Mouse (Mus musculus) adrenal gland, postnatal 36 days (tissue): ENCODE measurements at regions not wholly inside any gene's neighbourhood (a gene's known extent, or its start where the extent isn't known, plus 50 kb on each side); places are given as distances from the start of the nearest gene placed in this dataset.

Experiments used
- DNase-seq, 2 experiments: peaks; one replicate each; pipeline ENCODE4 v3.0.0; 2021; ENCODE audit warnings: mixed read lengths in 1 of 2

GRCm38 (mm10) chr10:43791525-43792021 lies 110.0 kb downstream of the Qrsl1 start:
- DNase-seq = no peak

- no peak for DNase-seq
Observed at GRCm38 (mm10) chr10:43792618-43793017, 108.9 kb downstream of the Qrsl1 start.

DNA sequence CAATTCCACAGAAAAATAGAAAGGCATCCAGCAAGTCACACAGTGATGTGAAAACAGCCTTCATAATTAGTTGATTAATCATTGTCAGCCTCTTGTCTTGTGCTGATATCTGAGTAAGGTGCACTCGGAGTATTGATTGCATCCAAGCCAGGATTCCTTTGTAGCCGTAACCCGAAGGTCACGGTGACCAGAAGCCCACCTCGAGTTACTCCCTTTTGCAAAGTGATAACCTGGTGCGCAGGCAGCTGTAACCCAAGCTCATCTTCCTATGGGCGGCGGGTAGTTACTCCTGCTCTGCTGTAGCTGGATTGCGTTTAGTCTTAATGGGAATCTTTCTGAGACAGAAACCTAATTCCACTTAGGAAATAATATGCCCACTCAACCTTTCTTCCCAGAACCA lies 107.0 kb downstream of the Qrsl1 start:
- DNase-seq = no peak

DNA sequence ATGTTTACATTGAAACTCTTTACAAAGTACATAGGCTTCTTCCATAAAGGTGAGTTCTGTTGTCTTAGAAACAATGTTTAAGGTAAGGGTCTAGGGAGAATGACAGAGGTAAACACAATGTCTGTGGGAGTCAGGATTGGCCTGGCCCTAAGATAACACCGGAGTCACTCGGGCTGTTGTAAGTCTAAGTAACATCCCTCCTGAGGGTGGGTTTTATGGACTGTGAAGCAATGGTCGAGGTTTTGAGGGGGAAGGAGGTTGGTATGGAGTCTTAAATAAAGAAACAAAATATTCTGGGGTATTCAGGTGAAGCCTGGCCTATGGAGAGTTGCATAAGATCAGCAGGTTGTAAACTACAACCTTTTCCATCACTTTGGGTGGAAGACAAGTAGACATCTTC lies 101.5 kb downstream of the Qrsl1 start:
- no peak for DNase-seq

- no peak for DNase-seq
Observed at GRCm38 (mm10) chr10:43815291-43815690, 86.3 kb downstream of the Qrsl1 start.

- DNase-seq = no peak
Observed at GRCm38 (mm10) chr10:43817522-43818198, 83.9 kb downstream of the Qrsl1 start.

GRCm38 (mm10) chr10:43818623-43819022 lies 82.9 kb downstream of the Qrsl1 start:
- no peak for DNase-seq

DNA sequence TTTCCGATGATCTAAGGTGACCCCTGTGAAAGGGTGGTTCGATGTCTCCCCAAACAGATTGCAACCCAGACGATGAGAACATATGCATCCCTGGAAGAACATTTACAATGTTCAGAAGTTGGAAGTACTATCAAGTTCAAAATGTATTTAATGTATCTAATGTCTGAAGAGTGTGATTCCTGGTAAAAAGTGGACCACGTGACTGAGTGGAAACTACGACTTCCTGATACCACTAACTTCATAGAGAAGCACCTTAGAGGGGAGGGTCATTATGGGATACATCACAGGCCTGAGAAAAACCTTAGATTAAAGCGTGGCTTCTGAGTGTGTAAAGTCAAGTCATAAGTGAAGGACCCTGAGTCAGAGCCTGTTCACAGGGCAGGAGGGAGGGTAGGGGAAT lies 82.1 kb downstream of the Qrsl1 start:
- DNase-seq = no peak

GRCm38 (mm10) chr10:43822615-43823014 lies 78.9 kb downstream of the Qrsl1 start:
- no peak for DNase-seq

- no peak for DNase-seq
Observed at GRCm38 (mm10) chr10:43824009-43824408, 77.5 kb downstream of the Qrsl1 start.
